Mouse (Mus musculus) ES-Bruce4 (cell line): ENCODE data around the gene Scamp4. TPM values are rescaled to one million over a fixed set of nuclear protein-coding genes. Genes with fewer than 3 reads are reported as not detected.
A peak's percentile ranks its signal among the peaks of the same experiment; 100 is the strongest.

Source experiments
- H3K27ac ChIP-seq: 2 replicates; pipeline ENCODE4 v1.5.1; 2012; ENCODE audit warnings: low read length, inconsistent platforms; ENCODE audit not compliant: insufficient read depth
- H3K27me3 ChIP-seq: 2 replicates; pipeline ENCODE4 v1.6.1; 2012; ENCODE audit warnings: mild to moderate bottlenecking, low read length, inconsistent platforms; ENCODE audit not compliant: control insufficient read depth, poor library complexity, insufficient read depth, severe bottlenecking
- H3K36me3 ChIP-seq: 2 replicates; pipeline ENCODE4 v1.6.1; 2012; ENCODE audit warnings: inconsistent platforms, mild to moderate bottlenecking, low read length, moderate library complexity; ENCODE audit not compliant: control insufficient read depth, poor library complexity, insufficient read depth, severe bottlenecking
- H3K4me1 ChIP-seq: one replicate; pipeline ENCODE4 v1.8.1; 2011; ENCODE audit warnings: low read length; ENCODE audit not compliant: control insufficient read depth, insufficient read depth
- H3K4me3 ChIP-seq: 2 replicates; pipeline ENCODE4 v1.5.1; 2011; ENCODE audit warnings: low read depth, mild to moderate bottlenecking, low read length
- H3K9ac ChIP-seq: 2 replicates; pipeline ENCODE4 v1.6.1; 2012; ENCODE audit warnings: low read depth, mild to moderate bottlenecking, inconsistent platforms; ENCODE audit not compliant: poor library complexity, severe bottlenecking
- H3K9me3 ChIP-seq: replicated peaks from 2 replicates; pipeline ENCODE4 v1.6.1; 2012; ENCODE audit warnings: mild to moderate bottlenecking, low read length, inconsistent platforms; ENCODE audit not compliant: control insufficient read depth, poor library complexity, insufficient read depth, severe bottlenecking
- CTCF ChIP-seq: IDR thresholded peaks from one replicate; pipeline ENCODE4 v1.8.1; 2011; ENCODE audit warnings: low read depth, low read length
- EP300 ChIP-seq: IDR thresholded peaks from 2 replicates; pipeline ENCODE4 v1.6.1; 2011; ENCODE audit warnings: low read depth, low read length; ENCODE audit not compliant: insufficient read depth
- POLR2A ChIP-seq: IDR thresholded peaks from one replicate; pipeline ENCODE4 v1.8.1; 2011; ENCODE audit warnings: low read length; ENCODE audit not compliant: insufficient read depth
- polyA plus RNA-seq: library from polyadenylated mRNA; stranded (reverse); fragments of >200 nt; gene quantifications from 2 replicates; pipeline ENCODE4 v1.2.4, GENCODE M21; 2011; ENCODE audit warnings: low read depth; ENCODE audit not compliant: missing spikeins, insufficient read depth, insufficient read length

Scamp4 gene
- polyA plus RNA-seq, 1 experiment, result 68.9 TPM

- Histone ChIP-seq H3K9me3 (no peaks in the 10 kb centered on the region), H3K27ac (no peak overlapping the region), H3K27me3 (no peaks in the 10 kb centered on the region), H3K4me3 (no peak overlapping the region), H3K9ac (no peak overlapping the region), H3K4me1 (peaks cover 12% of the 10 kb centered on the region), H3K36me3 (no peaks in the 10 kb centered on the region)
- TF ChIP-seq EP300, result no peak
- peak; percentile 81 for TF ChIP-seq CTCF
These were observed 58.5 kb downstream of the Scamp4 start for GRCm38 (mm10) chr10:80661149-80661548.

- Histone ChIP-seq H3K36me3 (peaks cover 11% of the 10 kb centered on the region), H3K27ac (peak overlapping the region; percentile 23), H3K9me3 (no peaks in the 10 kb centered on the region), H3K4me3 (no peak overlapping the region), H3K9ac (0 out of 2 replicates have a peak overlapping the region, but pooled peaks have one; percentile 35), H3K27me3 (no peaks in the 10 kb centered on the region), H3K4me1 (peaks cover 6% of the 10 kb centered on the region)
- TF ChIP-seq POLR2A (no peak), CTCF (no peak), EP300 (no peak)
These were observed 61.0 kb downstream of the Scamp4 start for GRCm38 (mm10) chr10:80663485-80664196.

GRCm38 (mm10) chr10:80664197-80665015, 61.7 kb downstream of the Scamp4 start:
- Histone ChIP-seq H3K4me3 (peak overlapping the region; percentile 41), H3K4me1 (peaks cover 6% of the 10 kb centered on the region), H3K27ac (peak overlapping the region; percentile 85), H3K9ac (peak overlapping the region; percentile 35), H3K9me3 (no peaks in the 10 kb centered on the region), H3K27me3 (no peaks in the 10 kb centered on the region), H3K36me3 (peaks cover 17% of the 10 kb centered on the region)
- TF ChIP-seq CTCF (no peak), EP300 (no peak), POLR2A (no peak)

- H3K27me3 ChIP-seq, result no peaks in the 10 kb centered on the region
- H3K27ac ChIP-seq, result peak overlapping the region; percentile 85
- no peak for TF ChIP-seq POLR2A
- TF ChIP-seq EP300, result no peak
- no peak for TF ChIP-seq CTCF
- H3K4me1 ChIP-seq, result peaks cover 6% of the 10 kb centered on the region
- H3K36me3 ChIP-seq, result peaks cover 17% of the 10 kb centered on the region
- no peaks in the 10 kb centered on the region for H3K9me3 ChIP-seq
- H3K9ac ChIP-seq, result peak overlapping the region; percentile 35
- H3K4me3 ChIP-seq, result peak overlapping the region; percentile 41
These were observed 62.3 kb downstream of the Scamp4 start for GRCm38 (mm10) chr10:80665016-80665380.

Other genes starting within 250 kb of the Scamp4 start
- 11.1 and 12.6 TPM in 2 replicates for gene Plk5, start 246.4 kb upstream of the Scamp4 start, polyA plus RNA-seq
- 25.0 and 28.0 TPM in 2 replicates for gene Mex3d, start 215.2 kb upstream of the Scamp4 start, polyA plus RNA-seq
- 81.3 and 84.8 TPM in 2 replicates for gene Mbd3, start 203.3 kb upstream of the Scamp4 start, polyA plus RNA-seq
- gene Uqcr11, start 196.0 kb upstream of the Scamp4 start, polyA plus RNA-seq, result 199 and 223 TPM in 2 replicates
- 78.0 and 78.2 TPM in 2 replicates for gene Tcf3, start 169.2 kb upstream of the Scamp4 start, polyA plus RNA-seq
- gene Onecut3, start 108.0 kb upstream of the Scamp4 start, polyA plus RNA-seq, result not detected in 2 replicates
- gene Atp8b3, start 63.7 kb upstream of the Scamp4 start, polyA plus RNA-seq, result 1.2 and 1.6 TPM in 2 replicates
- 29.5 and 32.8 TPM in 2 replicates for gene Rexo1, start 41.3 kb upstream of the Scamp4 start, polyA plus RNA-seq
- 24.9 TPM in 2 replicates for gene Klf16, start 25.6 kb upstream of the Scamp4 start, polyA plus RNA-seq
- 35.8 and 49.5 TPM in 2 replicates for gene Abhd17a, start 12.5 kb upstream of the Scamp4 start, polyA plus RNA-seq
- gene Adat3, start within 50 bp of the Scamp4 start, polyA plus RNA-seq, result 3.6 and 5.4 TPM in 2 replicates
- 2.4 and 2.8 TPM in 2 replicates for gene Gm49322, start 3.1 kb downstream of the Scamp4 start, polyA plus RNA-seq
- gene Csnk1g2, start 20.0 kb downstream of the Scamp4 start, polyA plus RNA-seq, result 82.7 and 84.6 TPM in 2 replicates
- gene Btbd2, start 54.2 kb downstream of the Scamp4 start, polyA plus RNA-seq, result 45.6 and 47.1 TPM in 2 replicates
- gene Mknk2, start 75.2 kb downstream of the Scamp4 start, polyA plus RNA-seq, result 54.6 and 57.4 TPM in 2 replicates
- gene Mob3a, start 99.1 kb downstream of the Scamp4 start, polyA plus RNA-seq, result 17.5 and 19.8 TPM in 2 replicates
- 7.2 and 9.6 TPM in 2 replicates for gene Izumo4, start 99.3 kb downstream of the Scamp4 start, polyA plus RNA-seq
- 53.8 and 55.2 TPM in 2 replicates for gene Ap3d1, start 139.4 kb downstream of the Scamp4 start, polyA plus RNA-seq
- 42.6 and 48.3 TPM in 2 replicates for gene Dot1l, start 152.3 kb downstream of the Scamp4 start, polyA plus RNA-seq
- 90.1 and 100 TPM in 2 replicates for gene Sf3a2, start 195.3 kb downstream of the Scamp4 start, polyA plus RNA-seq
- gene Plekhj1, start 195.8 kb downstream of the Scamp4 start, polyA plus RNA-seq, result 73.5 and 81.6 TPM in 2 replicates
- 0.40 TPM in 1 of 2 replicates, not detected in the other for gene Amh, start 202.4 kb downstream of the Scamp4 start, polyA plus RNA-seq
- 0.85 TPM in 1 of 2 replicates, not detected in the other for gene Jsrp1, start 210.6 kb downstream of the Scamp4 start, polyA plus RNA-seq
- 471 and 498 TPM in 2 replicates for gene Oaz1, start 223.8 kb downstream of the Scamp4 start, polyA plus RNA-seq
- 1.2 and 2.4 TPM in 2 replicates for gene Lingo3, start 241.2 kb downstream of the Scamp4 start, polyA plus RNA-seq